Mouse (Mus musculus) MEL (cell line): ENCODE data around the gene Mcm9.
"Not testable (repeated sequence)": the region's sequence is repeated elsewhere in the genome, so short reads cannot be mapped to it uniquely, and the experiment has no call there.

Experiments
- EP300 ChIP-seq, 2 experiments: IDR thresholded peaks; 2 replicates each; pipeline ENCODE4 v1.6.1; 2011; ENCODE audit warnings: improper control_type of control experiment in 2 of 2, low read length in 2 of 2, low read depth in 1 of 2, mild to moderate bottlenecking in 1 of 2
- POLR2A ChIP-seq, 2 experiments: IDR thresholded peaks; 2 replicates each; pipeline ENCODE4 v1.6.1; 2011 to 2012; ENCODE audit warnings: low read length in 2 of 2, mild to moderate bottlenecking in 2 of 2, control low read depth in 1 of 2, improper control_type of control experiment in 1 of 2, low read depth in 1 of 2, moderate library complexity in 1 of 2; ENCODE audit not compliant: control insufficient read depth in 1 of 2, insufficient read depth in 1 of 2, poor library complexity in 1 of 2
- RCOR1 ChIP-seq: IDR thresholded peaks from 2 replicates; pipeline ENCODE4 v1.6.1; 2012; ENCODE audit warnings: low read depth, mild to moderate bottlenecking, inconsistent platforms, low read length, improper control_type of control experiment

- not testable (repeated sequence) for TF ChIP-seq RCOR1; POLR2A (IDR thresholded peaks at IDR 0.05; ENCODE audit: control insufficient read depth in 1 of 2, insufficient read depth in 1 of 2, low read depth in 1 of 2, low read length in 2 of 2, poor library complexity in 1 of 2); EP300 (IDR thresholded peaks at IDR 0.05; ENCODE audit: low read depth in 1 of 2, low read length in 2 of 2)
These were observed 134.9 kb downstream of the Mcm9 start for GRCm38 (mm10) chr10:53495349-53495748.
